Mouse (Mus musculus): ENCODE results near the gene AC129217.1. TPM values are rescaled to one million over a fixed set of nuclear protein-coding genes. Genes with fewer than 3 reads are reported as not detected.

Gene AC129217.1
- polyA plus RNA-seq, 1 experiment from 2014 or later = not detected

Small RNA genes lying within 50 kb of the gene (microRNA-seq; reads per million reads assigned to microRNA genes)
- gene Mir5136 = not detected

Other genes starting within 250 kb of the AC129217.1 start
- gene Slc22a8, start 238.5 kb upstream of the AC129217.1 start, polyA plus RNA-seq (2015; fragmentation: Nextera tagmentation; extraction: Ambion mirVana) = 2.1 and 2.3 TPM in 2 replicates
- gene Slc22a6, start 211.7 kb upstream of the AC129217.1 start, polyA plus RNA-seq (2015; fragmentation: Nextera tagmentation; extraction: Ambion mirVana) = 0.02 TPM in 1 of 2 replicates, not detected in the other
- 0.02 TPM in 1 of 2 replicates, not detected in the other for gene Chrm1, start 166.0 kb upstream of the AC129217.1 start, polyA plus RNA-seq (2015; fragmentation: Nextera tagmentation; extraction: Ambion mirVana)
- 124 and 132 TPM in 2 replicates for gene Slc3a2, start 106.4 kb upstream of the AC129217.1 start, polyA plus RNA-seq (2015; fragmentation: Nextera tagmentation; extraction: Ambion mirVana)
- 48.8 and 53.0 TPM in 2 replicates for gene Wdr74, start 93.9 kb upstream of the AC129217.1 start, polyA plus RNA-seq (2015; fragmentation: Nextera tagmentation; extraction: Ambion mirVana)
- 0.43 and 0.62 TPM in 2 replicates for gene 1700092M07Rik, start 89.1 kb upstream of the AC129217.1 start, polyA plus RNA-seq (2015; fragmentation: Nextera tagmentation; extraction: Ambion mirVana)
- gene Stx5a, start 88.4 kb upstream of the AC129217.1 start, polyA plus RNA-seq (2015; fragmentation: Nextera tagmentation; extraction: Ambion mirVana) = 53.5 and 53.8 TPM in 2 replicates
- 81.2 and 91.6 TPM in 2 replicates for gene Nxf1, start 72.7 kb upstream of the AC129217.1 start, polyA plus RNA-seq (2015; fragmentation: Nextera tagmentation; extraction: Ambion mirVana)
- 53.8 and 57.3 TPM in 2 replicates for gene Tmem223, start 58.8 kb upstream of the AC129217.1 start, polyA plus RNA-seq (2015; fragmentation: Nextera tagmentation; extraction: Ambion mirVana)
- 90.5 and 96.9 TPM in 2 replicates for gene Tmem179b, start 55.3 kb upstream of the AC129217.1 start, polyA plus RNA-seq (2015; fragmentation: Nextera tagmentation; extraction: Ambion mirVana)
- 13.2 and 15.4 TPM in 2 replicates for gene Taf6l, start 43.4 kb upstream of the AC129217.1 start, polyA plus RNA-seq (2015; fragmentation: Nextera tagmentation; extraction: Ambion mirVana)
- 55.5 and 65.7 TPM in 2 replicates for gene Polr2g, start 31.2 kb upstream of the AC129217.1 start, polyA plus RNA-seq (2015; fragmentation: Nextera tagmentation; extraction: Ambion mirVana)
- gene Zbtb3, start 27.2 kb upstream of the AC129217.1 start, polyA plus RNA-seq (2015; fragmentation: Nextera tagmentation; extraction: Ambion mirVana) = 1.2 and 1.3 TPM in 2 replicates
- gene Ttc9c, start 10.4 kb upstream of the AC129217.1 start, polyA plus RNA-seq (2015; fragmentation: Nextera tagmentation; extraction: Ambion mirVana) = 22.4 and 22.5 TPM in 2 replicates
- gene Hnrnpul2, start 9.8 kb upstream of the AC129217.1 start, polyA plus RNA-seq (2015; fragmentation: Nextera tagmentation; extraction: Ambion mirVana) = 2.2 and 2.6 TPM in 2 replicates
- gene Bscl2, start 7.7 kb downstream of the AC129217.1 start, polyA plus RNA-seq (2015; fragmentation: Nextera tagmentation; extraction: Ambion mirVana) = 29.8 and 33.1 TPM in 2 replicates
- gene Gng3, start 9.4 kb downstream of the AC129217.1 start, polyA plus RNA-seq (2015; fragmentation: Nextera tagmentation; extraction: Ambion mirVana) = 0.43 and 0.50 TPM in 2 replicates
- gene Lrrn4cl, start 21.0 kb downstream of the AC129217.1 start, polyA plus RNA-seq (2015; fragmentation: Nextera tagmentation; extraction: Ambion mirVana) = 0.15 TPM in 2 replicates
- gene Ubxn1, start 41.7 kb downstream of the AC129217.1 start, polyA plus RNA-seq (2015; fragmentation: Nextera tagmentation; extraction: Ambion mirVana) = 90.4 and 96.5 TPM in 2 replicates
- 29.6 and 29.8 TPM in 2 replicates for gene Uqcc3, start 51.1 kb downstream of the AC129217.1 start, polyA plus RNA-seq (2015; fragmentation: Nextera tagmentation; extraction: Ambion mirVana)
- gene Lbhd1, start 54.0 kb downstream of the AC129217.1 start, polyA plus RNA-seq (2015; fragmentation: Nextera tagmentation; extraction: Ambion mirVana) = 22.5 and 42.9 TPM in 2 replicates
- not detected in 2 replicates for gene Gm49403, start 54.2 kb downstream of the AC129217.1 start, polyA plus RNA-seq (2015; fragmentation: Nextera tagmentation; extraction: Ambion mirVana)
- 46.8 and 49.0 TPM in 2 replicates for gene 1810009A15Rik, start 59.1 kb downstream of the AC129217.1 start, polyA plus RNA-seq (2015; fragmentation: Nextera tagmentation; extraction: Ambion mirVana)
- 0.29 TPM in 1 of 2 replicates, not detected in the other for gene Gm49416, start 59.2 kb downstream of the AC129217.1 start, polyA plus RNA-seq (2015; fragmentation: Nextera tagmentation; extraction: Ambion mirVana)
- gene Ints5, start 63.2 kb downstream of the AC129217.1 start, polyA plus RNA-seq (2015; fragmentation: Nextera tagmentation; extraction: Ambion mirVana) = 21.6 and 26.2 TPM in 2 replicates
- 44.8 and 49.6 TPM in 2 replicates for gene Ganab, start 68.3 kb downstream of the AC129217.1 start, polyA plus RNA-seq (2015; fragmentation: Nextera tagmentation; extraction: Ambion mirVana)
- gene B3gat3, start 90.6 kb downstream of the AC129217.1 start, polyA plus RNA-seq (2015; fragmentation: Nextera tagmentation; extraction: Ambion mirVana) = 20.6 and 25.8 TPM in 2 replicates
- gene Rom1, start 99.6 kb downstream of the AC129217.1 start, polyA plus RNA-seq (2015; fragmentation: Nextera tagmentation; extraction: Ambion mirVana) = 2.8 TPM in 2 replicates
- gene Eml3, start 99.8 kb downstream of the AC129217.1 start, polyA plus RNA-seq (2015; fragmentation: Nextera tagmentation; extraction: Ambion mirVana) = 13.1 and 14.6 TPM in 2 replicates
- gene Mta2, start 112.1 kb downstream of the AC129217.1 start, polyA plus RNA-seq (2015; fragmentation: Nextera tagmentation; extraction: Ambion mirVana) = 79.0 and 85.9 TPM in 2 replicates
- gene Tut1, start 124.1 kb downstream of the AC129217.1 start, polyA plus RNA-seq (2015; fragmentation: Nextera tagmentation; extraction: Ambion mirVana) = 13.7 and 14.6 TPM in 2 replicates
- 177 and 180 TPM in 2 replicates for gene Eef1g, start 137.3 kb downstream of the AC129217.1 start, polyA plus RNA-seq (2015; fragmentation: Nextera tagmentation; extraction: Ambion mirVana)
- 2.5 and 3.0 TPM in 2 replicates for gene Ahnak, start 159.5 kb downstream of the AC129217.1 start, polyA plus RNA-seq (2015; fragmentation: Nextera tagmentation; extraction: Ambion mirVana)